Mouse (Mus musculus) cortical plate, adult 2 months (tissue): ENCODE results near the gene Amz2.
A peak's percentile ranks its signal among the peaks of the same experiment; 100 is the strongest.

Source experiments
- CTCF ChIP-seq: fragments of 200-500 bp; IDR thresholded peaks from 2 replicates; pipeline ENCODE4 v1.5.1; 2011; ENCODE audit warnings: mild to moderate bottlenecking, control low read depth, low read length; ENCODE audit not compliant: insufficient read depth; ENCODE audit errors: extremely low read depth
- POLR2A ChIP-seq: fragments of 200-500 bp; IDR thresholded peaks from 2 replicates; pipeline ENCODE4 v1.6.1; 2011; ENCODE audit warnings: mild to moderate bottlenecking, low read length, control low read depth; ENCODE audit not compliant: insufficient read depth; ENCODE audit errors: extremely low read depth

DNA sequence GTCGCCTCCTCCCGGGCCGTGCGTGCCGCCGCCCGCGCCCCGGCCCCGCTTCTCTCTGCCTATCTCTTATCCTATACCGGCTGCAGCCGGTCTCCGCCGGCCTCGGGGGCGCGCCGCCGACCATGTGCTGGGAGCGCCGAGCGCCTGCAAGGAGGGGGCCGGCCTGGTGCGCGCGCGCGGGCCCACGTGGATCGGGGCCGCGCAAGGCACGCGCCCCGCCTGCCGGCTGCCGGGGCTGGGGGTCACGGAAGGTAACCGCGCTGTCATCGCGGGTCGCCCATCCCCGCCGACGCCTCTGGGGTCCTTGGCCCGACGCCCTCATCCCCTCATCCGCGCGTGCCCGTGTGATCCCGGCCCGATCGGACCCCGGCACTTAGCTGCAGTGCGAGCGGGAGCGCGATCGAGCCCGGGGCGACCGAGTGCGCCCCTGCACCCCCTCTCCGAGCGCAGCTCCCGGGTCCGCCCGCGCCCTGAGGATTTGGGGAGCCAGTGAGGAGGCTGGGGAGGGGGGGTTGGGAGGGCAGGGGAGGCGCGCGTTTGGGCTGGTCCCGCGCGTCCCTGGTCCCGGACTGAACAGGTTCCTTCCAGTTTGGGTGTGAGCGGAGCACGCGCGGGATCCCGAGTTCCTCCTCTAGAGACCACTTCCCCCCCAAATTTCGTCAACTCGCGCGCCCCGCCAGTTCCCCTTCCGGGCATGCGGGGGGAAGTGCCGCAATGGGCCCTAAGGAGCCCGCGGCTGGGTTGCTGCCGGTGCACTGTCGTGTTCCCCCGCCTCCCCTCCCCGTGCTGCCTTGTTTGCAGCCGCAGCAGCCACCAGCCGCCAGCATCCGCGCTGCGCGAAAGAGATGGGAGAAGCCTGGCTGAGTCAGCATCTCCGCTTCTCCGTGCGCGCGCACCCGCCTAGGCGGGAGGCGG is 47.7 kb downstream of the Amz2 start, which contains the start of the genes Arsg and Slc16a6:
- TF ChIP-seq POLR2A (peak; percentile 47; the same call in 1 of the 2 replicates), CTCF (no peak)
